8 mouse cellular contexts compared by ENCODE assay signal in genomic region chr14:84446411-84446915, GRCm38 (mm10). TPM values are rescaled to one million over a fixed set of nuclear protein-coding genes. Genes with fewer than 3 reads are reported as not detected.
DNase-seq lines count a peak whose midpoint lies in the region; ATAC-seq and TF ChIP-seq lines count a peak whose summit lies in the region.

No protein-coding gene starts in this region.

- WGBS in heart, embryonic 10.5 days: 8% methylated on average over 37 of the region's 37 CpGs
- 5% methylated on average over 37 of the region's 37 CpGs for WGBS in forebrain, embryonic 15.5 days
- 5% methylated on average over 37 of the region's 37 CpGs for WGBS in midbrain, postnatal 0 days

- peak overlapping the region; percentile 98 for H3K4me2 ChIP-seq in forebrain, embryonic 15.5 days (replicated peaks)
- H3K4me2 ChIP-seq in midbrain, postnatal 0 days (ENCODE audit: low read depth, low read length, poor library complexity, severe bottlenecking): peak overlapping the region; percentile 81

- ATAC-seq in G1E (ENCODE audit: extremely low read depth, insufficient number of reproducible peaks, low FRiP score, poor library complexity, severe bottlenecking): no peak
- no peak for ATAC-seq in forebrain, embryonic 15.5 days (replicated peaks)
- no peak for ATAC-seq in midbrain, postnatal 0 days (ENCODE audit: low FRiP score)

- no peak for TF ChIP-seq CTCF in G1E (IDR thresholded peaks at IDR 0.05; ENCODE audit: low read depth, low read length)
- no peak for TF ChIP-seq CTCF in midbrain, postnatal 0 days (IDR thresholded peaks at IDR 0.05)

- H3K27me3 ChIP-seq in heart, embryonic 10.5 days (ENCODE audit: insufficient read depth, poor library complexity, severe bottlenecking): peaks cover 33% of the 10 kb centered on the region
- H3K27me3 ChIP-seq in G1E (ENCODE audit: insufficient read depth, low read length): peaks cover 2% of the 10 kb centered on the region; the same call in 1 of the 2 replicates
- 0 out of 2 replicates have a peak, but pooled peaks cover 4% of the 10 kb centered on the region for H3K27me3 ChIP-seq in forebrain, embryonic 15.5 days
- H3K27me3 ChIP-seq in midbrain, postnatal 0 days (ENCODE audit: insufficient read depth, low read length): no peaks in the 10 kb centered on the region

- no peak overlapping the region for H3K27ac ChIP-seq in heart, embryonic 10.5 days
- H3K27ac ChIP-seq in forebrain, embryonic 15.5 days (replicated peaks): peak overlapping the region; percentile 84; the same call in 1 of the 2 replicates
- peak overlapping the region; percentile 81 for H3K27ac ChIP-seq in midbrain, postnatal 0 days (ENCODE audit: low read depth, low read length)

- DNase-seq in heart, embryonic 10.5 days (ENCODE audit: low spot score): peak; percentile 74
- DNase-seq in heart, adult 8-10 months (ENCODE audit: low spot score): no peak
- DNase-seq in G1E (ENCODE audit: low spot score): no peak
- peak; percentile 19 for DNase-seq in kidney, postnatal 10 days
- DNase-seq in midbrain, postnatal 0 days (ENCODE audit: low spot score): no peak
- DNase-seq in thymus, postnatal 36 days: no peak
- DNase-seq in retina, embryonic 14.5 days (ENCODE audit: low spot score): no peak

- peak overlapping the region; percentile 59 for H3K9ac ChIP-seq in forebrain, embryonic 15.5 days (replicated peaks)
- H3K9ac ChIP-seq in midbrain, postnatal 0 days (replicated peaks; ENCODE audit: low read length, poor library complexity, severe bottlenecking): peak overlapping the region; percentile 77

- peak overlapping the region; percentile 68 for H3K4me3 ChIP-seq in heart, embryonic 10.5 days
- peak overlapping the region; percentile 34; the same call in 1 of the 2 replicates for H3K4me3 ChIP-seq in G1E (ENCODE audit: low read depth, low read length)
- peak overlapping the region; percentile 65 for H3K4me3 ChIP-seq in forebrain, embryonic 15.5 days
- H3K4me3 ChIP-seq in midbrain, postnatal 0 days (ENCODE audit: low read depth, low read length): peak overlapping the region; percentile 73

- peaks cover 21% of the 10 kb centered on the region for H3K4me1 ChIP-seq in heart, embryonic 10.5 days
- no peaks in the 10 kb centered on the region; the same call in 1 of the 2 replicates for H3K4me1 ChIP-seq in G1E (ENCODE audit: insufficient read depth, low read depth, low read length)
- peaks cover 31% of the 10 kb centered on the region for H3K4me1 ChIP-seq in forebrain, embryonic 15.5 days
- H3K4me1 ChIP-seq in midbrain, postnatal 0 days (ENCODE audit: insufficient read depth, low read length): no peaks in the 10 kb centered on the region

- H3K36me3 ChIP-seq in heart, embryonic 10.5 days: no peaks in the 10 kb centered on the region
- H3K36me3 ChIP-seq in G1E (replicated peaks): no peaks in the 10 kb centered on the region
- H3K36me3 ChIP-seq in forebrain, embryonic 15.5 days: no peaks in the 10 kb centered on the region
- H3K36me3 ChIP-seq in midbrain, postnatal 0 days (ENCODE audit: insufficient read depth, low read length): no peaks in the 10 kb centered on the region

- H3K9me3 ChIP-seq in heart, embryonic 10.5 days: no peaks in the 10 kb centered on the region
- peaks cover 53% of the 10 kb centered on the region for H3K9me3 ChIP-seq in G1E (replicated peaks)
- H3K9me3 ChIP-seq in forebrain, embryonic 15.5 days: no peaks in the 10 kb centered on the region
- no peaks in the 10 kb centered on the region for H3K9me3 ChIP-seq in midbrain, postnatal 0 days (ENCODE audit: low read length)

RNA-seq across cellular contexts. Expression of gene Pcdh17, which starts 3.1 kb away (rescaled TPM):
- polyA plus RNA-seq in heart, embryonic 10.5 days (2016; fragmentation: Nextera tagmentation; extraction: Ambion mirVana): 1.5 and 3.4 TPM in 2 replicates
- total RNA-seq in heart, adult 8-10 months (2022): 1 to 10 TPM; 1.6 to 2.7 (median 1.9) TPM
- total RNA-seq in G1E (2014; fragmentation: Nextera tagmentation): not detected in 2 replicates
- 0.05 and 0.12 TPM in 2 replicates for total RNA-seq in G1E (2017)
- not detected in 2 replicates for polyA plus RNA-seq in G1E (2012)
- 15.3 and 17.4 TPM in 2 replicates for polyA plus RNA-seq in forebrain, embryonic 15.5 days (2015; fragmentation: Nextera tagmentation; extraction: Ambion mirVana)
- 79.3 and 81.2 TPM in 2 replicates for total RNA-seq in midbrain, postnatal 0 days (2014; rRNA removed)
- 33.8 and 42.2 TPM in 2 replicates for polyA plus RNA-seq in midbrain, postnatal 0 days (2015; fragmentation: Nextera tagmentation; extraction: Ambion mirVana)

Comparison
In these comparisons a context has a peak if more than half of its experiments do, and no peak if none do; other contexts are left out.
1. DNase-seq: peak in heart, embryonic 10.5 days (single experiment) and kidney, postnatal 10 days (single experiment); none in heart, adult 8-10 months (single experiment), G1E (single experiment), midbrain, postnatal 0 days (single experiment), thymus, postnatal 36 days (0 of 2) and retina, embryonic 14.5 days (single experiment).
2. Peak in every context shown above with its lines, with median percentiles within 50 percentile points of each other: H3K4me3 ChIP-seq.